Mouse (Mus musculus): ENCODE data around the gene Ccdc167. TPM values are rescaled to one million over a fixed set of nuclear protein-coding genes. Genes with fewer than 3 reads are reported as not detected.

The Ccdc167 gene
- total RNA-seq, 2 experiments from 2014 or later = 11.4 to 12.1 TPM

GRCm38 (mm10) chr17:29660076-29660761 lies 56.6 kb downstream of the Ccdc167 start, which contains the start of gene Cmtr1:
Cmtr1 (plus strand) TSS chr17:29660595.
- peak; percentile 98 to 99 for DNase-seq
- intact Hi-C loops (cut with DNase I) = loop anchor here (2.0 kb wide), 1 partner anchor 45 kb away; the partner anchor contains the start of genes Gm28043 and Rnf8

GRCm38 (mm10) chr17:29658249-29658648 lies 58.6 kb downstream of the Ccdc167 start:
- DNase-seq = no peak
- intact Hi-C loops (cut with DNase I) = no loop called here

- no peak for DNase-seq
- intact Hi-C loops (cut with DNase I) = no loop called here
Observed at GRCm38 (mm10) chr17:29642219-29642618, 74.6 kb downstream of the Ccdc167 start.

GRCm38 (mm10) chr17:29640971-29641370 lies 75.9 kb downstream of the Ccdc167 start:
- intact Hi-C loops (cut with DNase I) = no loop called here
- DNase-seq = no peak

DNA sequence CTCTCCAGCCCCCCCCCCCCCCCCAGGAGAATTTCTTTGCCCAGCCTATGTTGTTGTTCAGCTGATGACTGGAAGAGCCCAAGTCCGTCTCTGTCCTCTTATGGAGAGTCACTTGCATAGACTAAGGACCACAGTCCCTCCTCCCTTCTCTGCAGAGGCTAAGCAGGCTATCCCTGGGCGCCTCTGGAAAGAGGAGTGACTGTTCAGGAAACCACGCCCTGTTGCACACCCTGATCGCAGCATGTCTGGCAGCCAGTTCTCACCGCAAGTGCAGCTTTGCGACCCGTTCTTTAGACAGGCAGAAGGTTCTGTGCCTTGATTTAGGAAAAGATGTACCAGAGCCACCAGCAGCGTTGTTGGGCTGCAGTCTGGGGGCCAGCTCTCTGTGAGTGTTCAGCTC lies 78.9 kb downstream of the Ccdc167 start:
- intact Hi-C loops (cut with DNase I) = loop anchor here (2.0 kb wide), 1 partner anchor 245 kb away; no protein-coding TSS in a partner anchor
- peak; percentile 10 to 19 for DNase-seq

- intact Hi-C loops (cut with DNase I) = loop anchor here (2.0 kb wide), 1 partner anchor 245 kb away; no protein-coding TSS in a partner anchor
- peak; percentile 22 to 31 for DNase-seq
Observed at GRCm38 (mm10) chr17:29637377-29637776, 79.5 kb downstream of the Ccdc167 start.

Other genes starting within 250 kb of the Ccdc167 start
- gene Pim1, start 226.3 kb downstream of the Ccdc167 start, total RNA-seq (2021) = 10 to 100 TPM; 30.8 to 33.7 TPM
- gene Gm17657, start 167.4 kb downstream of the Ccdc167 start, total RNA-seq (2021) = not detected
- gene Tbc1d22b, start 167.3 kb downstream of the Ccdc167 start, total RNA-seq (2021) = 10 to 100 TPM; 14.5 to 15.1 TPM
- gene Tmem217, start 164.7 kb downstream of the Ccdc167 start, total RNA-seq (2021) = not detected
- 10 to 100 TPM; 22.4 to 24.6 TPM for gene Rnf8, start 102.3 kb downstream of the Ccdc167 start, total RNA-seq (2021)
- 1 to 10 TPM; 1.0 to 1.3 TPM for gene Gm28043, start 102.2 kb downstream of the Ccdc167 start, total RNA-seq (2021)
- 10 to 100 TPM; 45.8 to 60.7 TPM for gene Cmtr1, start 56.4 kb downstream of the Ccdc167 start, total RNA-seq (2021)